Mouse (Mus musculus): ENCODE results near the gene Olfr596. TPM values are rescaled to one million over a fixed set of nuclear protein-coding genes. Genes with fewer than 3 reads are reported as not detected.
"Not testable (repeated sequence)": the region's sequence is repeated elsewhere in the genome, so short reads cannot be mapped to it uniquely, and the experiment has no call there.

The Olfr596 gene
- total RNA-seq (2022) = not detected

DNA sequence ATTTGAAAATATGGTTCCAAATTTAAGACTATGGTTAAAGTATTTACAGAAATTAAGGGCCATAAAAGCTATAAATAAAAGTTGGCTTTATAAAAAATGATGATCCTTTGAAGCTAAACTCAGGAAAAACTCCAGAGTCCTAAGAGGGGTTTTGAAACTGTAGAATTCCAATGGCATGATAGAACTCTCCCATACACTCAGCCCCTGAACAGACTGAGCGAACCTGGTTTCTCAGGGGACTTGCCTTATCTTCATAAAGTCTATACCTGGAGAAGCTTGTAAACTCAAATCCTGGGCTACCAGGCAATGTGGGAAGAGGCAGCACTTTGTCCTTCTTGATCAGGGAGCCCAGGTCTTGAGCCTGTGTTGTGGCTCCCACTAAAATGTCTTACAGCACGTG, at the start of gene Olfr596:
TSS of gene Olfr596 (plus strand) at position 301 of the 400 bp plus-strand sequence.
- not testable (repeated sequence) for DNase-seq

DNA sequence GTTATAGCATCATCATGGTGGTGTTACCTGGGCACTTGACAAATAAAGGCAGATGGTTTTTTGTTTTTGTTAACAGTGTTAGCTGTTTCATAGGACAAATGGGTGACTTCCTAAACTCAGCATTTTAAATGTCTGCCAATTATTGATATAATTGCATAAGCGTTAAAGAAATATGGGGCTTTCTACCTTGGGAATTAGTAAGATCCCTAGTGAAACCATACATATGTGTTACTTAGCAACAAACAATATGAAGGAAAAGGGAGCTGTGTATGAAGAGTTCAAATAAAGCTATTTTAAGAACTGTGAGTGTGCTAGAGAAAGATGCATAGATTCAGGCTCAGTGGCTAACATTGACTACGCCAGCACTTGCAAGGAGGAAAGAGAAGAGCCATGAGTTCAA, 10.6 kb downstream of the Olfr596 start, which contains the start of gene Olfr597:
TSS of gene Olfr597 (plus strand) at position 301 of the 400 bp plus-strand sequence.
- not testable (repeated sequence) for DNase-seq

DNA sequence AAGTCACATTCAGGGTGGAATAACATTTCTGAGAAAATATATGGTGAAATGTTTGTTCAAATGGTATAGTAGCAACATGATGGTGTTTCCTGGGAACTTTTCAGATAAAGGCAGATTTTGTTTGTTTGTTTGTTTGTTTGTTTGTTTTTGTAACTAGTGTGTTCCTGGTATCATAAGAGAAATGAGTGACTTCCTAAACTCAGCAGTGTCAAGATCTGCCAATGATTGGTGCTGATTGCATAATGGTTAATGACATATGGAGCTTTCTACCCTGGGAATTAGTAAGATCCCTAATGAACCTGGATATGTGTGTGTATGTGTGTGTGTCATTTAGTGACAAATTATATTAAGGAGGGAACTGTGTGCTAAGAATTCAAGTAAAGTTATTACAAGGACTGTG, 17.8 kb downstream of the Olfr596 start, which contains the start of gene Olfr598:
TSS of gene Olfr598 (plus strand) at position 301 of the 400 bp plus-strand sequence.
- no peak for DNase-seq

DNA sequence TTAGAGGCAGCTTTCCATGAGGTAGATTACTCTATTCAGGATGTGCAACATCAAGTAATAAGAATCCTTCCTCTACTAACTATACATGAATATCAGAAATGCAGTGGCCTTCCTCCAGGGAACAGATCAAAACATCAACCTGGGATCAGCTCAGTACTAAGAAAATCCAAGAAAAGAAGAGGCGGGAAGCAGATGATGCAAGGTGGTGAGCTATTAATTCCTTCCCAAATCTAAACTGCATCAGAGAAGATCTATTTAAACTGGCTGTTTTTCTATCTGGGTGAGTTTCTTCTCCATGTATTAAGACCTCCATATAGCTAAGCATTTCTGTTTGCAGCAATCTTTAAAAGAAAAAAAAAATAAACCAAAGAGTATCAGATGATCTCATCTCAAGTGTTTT, 30.2 kb downstream of the Olfr596 start, which contains the start of gene Olfr599:
TSS of gene Olfr599 (plus strand) at position 301 of the 400 bp plus-strand sequence.
- DNase-seq = no peak

DNA sequence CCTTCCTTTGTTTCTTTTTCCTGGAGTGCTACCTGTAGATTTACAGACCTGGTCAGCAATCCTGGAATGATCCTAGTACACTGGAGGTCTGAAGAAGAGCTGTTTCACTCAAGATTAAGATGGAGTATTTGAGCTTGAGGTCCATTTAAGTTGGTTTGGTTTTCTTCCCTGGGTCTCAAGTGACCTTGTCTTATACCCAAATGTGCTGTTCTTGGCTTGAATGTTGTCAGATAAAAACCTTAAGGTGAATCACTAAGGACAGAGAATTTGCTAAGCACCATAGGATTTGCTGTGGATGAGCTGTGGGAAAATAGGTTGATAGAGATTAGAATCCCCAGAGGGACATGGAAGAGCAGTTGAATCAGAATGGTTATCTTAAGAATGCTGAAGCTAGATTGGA, 44.1 kb downstream of the Olfr596 start, which contains the start of gene Olfr600:
TSS of gene Olfr600 (minus strand) at position 101 of the 400 bp plus-strand sequence.
- DNase-seq = no peak

Small RNA genes within 50 kb of the gene (microRNA-seq; reads per million reads assigned to microRNA genes)
- 0 reads per million in 2 experiments for gene Gm23550
- gene Gm25171 = 0 reads per million in 2 experiments

Other genes with a start within 250 kb of the Olfr596 start
- not detected for gene Olfr584, start 223.8 kb upstream of the Olfr596 start, total RNA-seq (2022)
- not detected for gene Olfr585, start 207.9 kb upstream of the Olfr596 start, total RNA-seq (2022)
- not detected for gene Olfr586, start 180.0 kb upstream of the Olfr596 start, total RNA-seq (2022)
- not detected for gene Olfr588-ps1, start 164.8 kb upstream of the Olfr596 start, total RNA-seq (2022)
- not detected for gene Olfr589, start 149.3 kb upstream of the Olfr596 start, total RNA-seq (2022)
- not detected for gene Olfr591, start 127.3 kb upstream of the Olfr596 start, total RNA-seq (2022)
- not detected for gene Olfr592, start 120.8 kb upstream of the Olfr596 start, total RNA-seq (2022)
- gene Olfr593, start 93.8 kb upstream of the Olfr596 start, total RNA-seq (2022) = not detected
- gene Olfr594, start 88.7 kb upstream of the Olfr596 start, total RNA-seq (2022) = not detected
- not detected for gene Usp17ld, start 53.1 kb upstream of the Olfr596 start, total RNA-seq (2022)
- gene Olfr597, start 10.7 kb downstream of the Olfr596 start, total RNA-seq (2022) = not detected
- not detected for gene Olfr598, start 17.9 kb downstream of the Olfr596 start, total RNA-seq (2022)
- not detected for gene Olfr599, start 30.3 kb downstream of the Olfr596 start, total RNA-seq (2022)
- gene Olfr600, start 44.0 kb downstream of the Olfr596 start, total RNA-seq (2022) = not detected
- not detected for gene Olfr601, start 57.0 kb downstream of the Olfr596 start, total RNA-seq (2022)
- gene Olfr603, start 80.5 kb downstream of the Olfr596 start, total RNA-seq (2022) = not detected
- not detected for gene Usp17lc, start 109.4 kb downstream of the Olfr596 start, total RNA-seq (2022)
- gene Olfr605, start 139.8 kb downstream of the Olfr596 start, total RNA-seq (2022) = not detected
- gene Olfr606, start 143.4 kb downstream of the Olfr596 start, total RNA-seq (2022) = not detected
- not detected for gene Olfr607, start 158.5 kb downstream of the Olfr596 start, total RNA-seq (2022)
- not detected for gene Olfr608, start 164.2 kb downstream of the Olfr596 start, total RNA-seq (2022)
- gene Olfr609, start 192.4 kb downstream of the Olfr596 start, total RNA-seq (2022) = not detected
- gene Olfr610, start 206.5 kb downstream of the Olfr596 start, total RNA-seq (2022) = not detected
- gene Olfr611, start 215.2 kb downstream of the Olfr596 start, total RNA-seq (2022) = not detected
- not detected for gene Olfr612, start 237.1 kb downstream of the Olfr596 start, total RNA-seq (2022)
- gene Olfr613, start 242.4 kb downstream of the Olfr596 start, total RNA-seq (2022) = not detected